Mouse (Mus musculus) midbrain, embryonic 10.5 days (tissue): Measurements from ENCODE around the gene Fkbp10. TPM values are rescaled to one million over a fixed set of nuclear protein-coding genes. Genes with fewer than 3 reads are reported as not detected.

ENCODE experiments used
- DNase-seq: peaks from one replicate; pipeline ENCODE4 v3.0.0-alpha.2; 2017; ENCODE audit warnings: low spot score
- H3K27ac ChIP-seq: fragments of 300-500 bp; sonication (generic); replicated peaks from 2 replicates; pipeline ENCODE4 v1.5.1; 2016; ENCODE audit warnings: mild to moderate bottlenecking
- H3K27me3 ChIP-seq: fragments of 300-500 bp; sonication (generic); 2 replicates; pipeline ENCODE4 v1.6.1; 2016; ENCODE audit warnings: low read depth, mild to moderate bottlenecking; ENCODE audit not compliant: poor library complexity, severe bottlenecking
- H3K36me3 ChIP-seq: fragments of 300-500 bp; sonication (generic); 2 replicates; pipeline ENCODE4 v1.6.1; 2016; ENCODE audit warnings: mild to moderate bottlenecking, moderate library complexity
- H3K4me1 ChIP-seq: fragments of 300-500 bp; sonication (generic); 2 replicates; pipeline ENCODE4 v1.6.1; 2016
- H3K4me3 ChIP-seq: fragments of 300-500 bp; sonication (generic); 2 replicates; pipeline ENCODE4 v1.5.1; 2016; ENCODE audit warnings: mild to moderate bottlenecking, moderate library complexity
- H3K9me3 ChIP-seq: fragments of 300-500 bp; sonication (generic); replicated peaks from 2 replicates; pipeline ENCODE4 v1.6.1; 2016; ENCODE audit warnings: mild to moderate bottlenecking
- WGBS: fragments of 180-500 bp; shearing (Covaris S2); methylation state at CpG from one replicate; pipeline ENCODE4 v1.1.7; 2016; 5-methylcytosine and 5-hydroxymethylcytosine counted together
- polyA plus RNA-seq: library from polyadenylated mRNA; unstranded; fragments of >200 nt; fragmentation: Nextera tagmentation; extraction: Ambion mirVana; gene quantifications from 2 replicates; pipeline ENCODE4 v1.2.1, GENCODE M21; 2016

The Fkbp10 gene
- polyA plus RNA-seq, 1 experiment from 2014 or later: 44.6 TPM

DNA sequence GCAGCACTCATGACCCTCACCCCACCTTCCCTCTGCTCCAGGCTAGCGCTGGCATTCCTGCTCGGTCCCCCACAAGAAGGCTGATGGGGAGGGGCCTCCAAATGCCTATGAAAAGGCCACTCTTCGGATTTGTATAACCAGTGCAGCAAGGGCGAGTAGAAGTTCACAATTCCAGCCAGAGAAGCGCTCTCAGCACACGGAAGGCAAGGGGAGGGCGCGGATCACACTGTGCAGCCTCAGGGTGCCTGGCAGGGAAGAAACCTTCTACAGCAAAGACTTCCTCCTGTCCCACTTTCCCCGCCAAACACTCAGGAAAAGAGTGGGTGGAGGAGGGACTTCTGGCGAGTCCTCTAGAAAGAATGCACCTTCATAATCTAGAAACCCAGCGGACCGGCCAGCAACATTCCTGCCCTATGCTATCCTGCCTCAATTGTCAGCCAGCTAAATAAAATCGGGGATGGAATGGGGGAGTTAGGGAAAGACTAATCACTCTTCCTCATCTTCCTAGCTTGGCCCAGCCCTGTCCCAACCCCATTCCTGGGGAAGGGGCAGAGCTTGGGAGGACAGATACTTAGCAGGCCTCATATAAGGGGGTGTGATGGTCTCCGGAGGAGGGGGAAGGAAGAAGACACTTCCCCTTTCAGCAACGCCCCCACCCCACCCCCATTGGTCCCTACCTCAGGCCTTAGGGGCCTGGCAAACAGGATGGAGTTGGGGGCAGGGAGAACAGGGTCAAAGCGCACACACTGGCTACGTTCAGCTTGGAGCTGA lies 19.5 kb upstream of the Fkbp10 start:
- 30% methylated on average over 17 of the region's 17 CpGs for WGBS
- Histone ChIP-seq H3K36me3 (no peaks in the 10 kb centered on the region), H3K27me3 (peaks cover 47% of the 10 kb centered on the region), H3K9me3 (no peaks in the 10 kb centered on the region), H3K27ac (no peak overlapping the region; the same call in 1 of the 2 replicates), H3K4me3 (peak overlapping the region; percentile 61), H3K4me1 (peaks cover 44% of the 10 kb centered on the region)
- DNase-seq: no peak

- DNase-seq: no peak
Observed at GRCm38 (mm10) chr11:100396886-100397599, 18.5 kb upstream of the Fkbp10 start.

DNA sequence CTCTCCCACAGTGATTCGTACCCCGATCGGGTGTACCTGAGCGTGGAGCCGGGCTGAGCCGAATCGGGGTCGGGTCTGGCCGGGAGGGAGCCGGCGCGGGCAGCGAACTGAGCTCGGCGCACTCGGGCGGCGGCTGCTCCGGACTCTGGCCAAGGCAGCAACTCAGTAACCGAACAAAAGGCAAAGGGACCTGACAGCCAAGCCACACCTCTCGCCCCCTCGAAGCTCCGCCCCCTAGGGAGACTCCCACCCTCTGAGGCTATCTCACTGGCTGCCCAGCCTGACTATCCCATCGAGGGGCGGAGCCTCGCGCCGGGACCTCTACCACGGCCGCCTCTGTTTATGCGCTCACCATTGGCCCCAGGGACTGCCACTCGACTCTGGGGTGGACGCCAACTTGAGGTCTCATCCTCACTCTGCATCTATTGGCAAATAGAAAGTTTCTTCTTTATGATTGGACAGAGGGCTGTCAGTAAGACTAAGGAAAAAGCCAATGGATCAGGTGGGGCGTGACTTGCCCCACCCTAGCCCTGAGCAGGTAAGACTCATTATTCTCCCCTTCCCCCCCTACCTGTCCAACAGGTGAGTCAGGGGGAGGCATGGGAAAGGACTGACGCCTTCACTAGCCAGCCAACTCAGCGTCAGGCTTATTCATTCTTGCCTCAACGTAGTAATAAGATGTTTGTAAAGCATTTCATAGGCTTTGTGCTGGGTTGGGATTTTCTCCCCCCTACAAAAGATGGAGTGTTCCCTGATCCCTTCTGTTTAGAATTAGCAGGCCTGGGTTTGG lies 17.7 kb upstream of the Fkbp10 start, which contains the start of gene Jup:
Jup (minus strand) TSS at position 164 of the 790 bp plus-strand sequence.
- DNase-seq: peak; percentile 98
- WGBS: under 1% methylated on average over 37 of the region's 37 CpGs
- peaks cover 35% of the 10 kb centered on the region for H3K4me1 ChIP-seq
- H3K4me3 ChIP-seq: peak within 1 kb of the TSS; percentile 61
- H3K27me3 ChIP-seq: peaks cover 47% of the 10 kb centered on the region
- H3K36me3 ChIP-seq: no peaks in the 10 kb centered on the region
- no peaks in the 10 kb centered on the region for H3K9me3 ChIP-seq
- peak within 1 kb of the TSS; percentile 81 for H3K27ac ChIP-seq

More at GRCm38 (mm10) chr11:100396886-100397599, 18.5 kb upstream of the Fkbp10 start:
- peak overlapping the region; percentile 81 for H3K27ac ChIP-seq
- H3K9me3 ChIP-seq: no peaks in the 10 kb centered on the region
- H3K36me3 ChIP-seq: no peaks in the 10 kb centered on the region
- WGBS: 3% methylated on average over 40 of the region's 42 CpGs
- H3K4me3 ChIP-seq: peak overlapping the region; percentile 61
- H3K4me1 ChIP-seq: peaks cover 36% of the 10 kb centered on the region
- H3K27me3 ChIP-seq: peaks cover 47% of the 10 kb centered on the region

DNA sequence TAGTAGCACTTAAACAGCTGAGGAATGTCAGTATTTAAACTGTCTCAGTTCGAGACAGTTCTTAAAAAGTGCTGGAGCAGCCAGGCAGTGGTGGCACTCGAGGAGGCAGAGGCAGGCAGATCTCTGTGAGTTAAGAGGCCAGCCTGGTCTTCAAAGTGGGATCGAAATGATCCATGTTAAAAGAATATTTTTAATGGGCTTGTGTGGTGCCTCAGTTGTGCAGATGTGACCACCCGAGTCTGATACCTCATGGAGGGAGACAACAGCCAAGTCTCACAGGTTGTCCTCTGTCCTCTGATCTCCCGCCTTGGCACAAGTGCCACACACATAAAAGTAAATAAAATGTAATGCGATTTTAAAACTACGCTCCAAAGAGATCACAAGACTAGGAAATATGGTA lies 17.0 kb upstream of the Fkbp10 start:
- no peak for DNase-seq
- Histone ChIP-seq H3K4me3 (no peak overlapping the region), H3K27ac (no peak overlapping the region), H3K27me3 (peaks cover 44% of the 10 kb centered on the region), H3K4me1 (peaks cover 41% of the 10 kb centered on the region), H3K9me3 (no peaks in the 10 kb centered on the region), H3K36me3 (no peaks in the 10 kb centered on the region)
- 92% methylated on average over 7 of the region's 7 CpGs for WGBS

DNA sequence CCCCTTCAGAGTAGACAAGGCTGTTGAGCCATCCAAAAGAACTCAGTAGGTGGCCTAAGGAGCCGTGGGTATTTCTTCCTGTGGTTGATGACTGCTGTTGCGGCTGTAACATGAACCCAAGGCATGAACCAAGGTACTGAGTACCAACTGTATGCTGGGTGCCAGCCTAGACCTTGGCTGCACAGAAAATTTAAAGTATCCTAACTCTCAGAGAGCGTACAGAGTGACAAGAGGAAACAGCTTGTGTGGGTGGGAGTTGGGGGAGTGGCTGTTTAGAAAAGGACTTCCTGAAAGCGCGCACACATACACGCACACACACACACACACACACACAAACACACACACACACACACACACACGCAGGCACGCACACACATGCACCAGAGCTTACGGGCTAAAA lies 16.2 kb upstream of the Fkbp10 start:
- 82% methylated on average over 9 of the region's 9 CpGs for WGBS
- Histone ChIP-seq H3K27me3 (peaks cover 36% of the 10 kb centered on the region), H3K4me3 (no peak overlapping the region), H3K27ac (no peak overlapping the region), H3K9me3 (no peaks in the 10 kb centered on the region), H3K4me1 (peaks cover 44% of the 10 kb centered on the region), H3K36me3 (no peaks in the 10 kb centered on the region)
- DNase-seq: no peak

DNA sequence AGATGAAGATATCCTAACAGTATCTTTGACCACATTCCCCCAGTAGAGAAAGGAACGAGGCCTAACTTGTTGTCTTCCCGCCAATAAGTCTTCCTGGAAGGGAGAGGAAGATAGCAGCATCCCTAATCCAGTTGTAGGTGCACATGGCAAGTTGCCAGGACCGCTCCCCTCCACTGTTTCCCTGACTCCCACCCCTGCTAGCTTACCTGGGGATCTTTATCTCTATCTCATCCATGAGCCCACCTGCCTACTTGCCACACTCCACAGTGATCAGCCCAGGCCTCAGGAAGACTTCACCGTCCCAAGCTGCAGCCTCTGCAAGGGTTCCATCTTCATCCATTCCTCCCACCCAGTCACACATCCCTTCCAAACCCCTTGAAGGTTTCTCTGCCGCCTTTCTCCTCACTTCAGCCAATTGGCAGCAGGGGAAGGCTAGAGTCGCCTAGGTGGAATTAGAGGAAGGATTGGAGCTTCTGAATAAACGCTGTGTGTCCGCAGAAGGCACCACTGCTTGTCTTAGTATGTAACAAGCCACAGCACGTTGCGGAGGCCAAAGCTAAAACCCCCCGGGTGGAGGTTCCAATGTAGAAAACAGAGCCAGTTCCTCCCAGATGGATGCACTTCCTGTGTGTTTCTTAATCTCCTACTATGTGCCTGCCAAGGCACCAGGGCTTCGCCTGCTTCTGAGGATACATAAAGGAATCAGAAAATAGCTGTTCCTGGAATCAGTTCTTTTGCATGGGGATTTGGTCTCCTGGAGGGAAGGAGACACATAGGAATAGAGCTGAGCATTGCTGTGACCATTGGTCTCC lies 15.6 kb upstream of the Fkbp10 start:
- no peak overlapping the region for H3K27ac ChIP-seq
- no peak for DNase-seq
- H3K4me1 ChIP-seq: peaks cover 44% of the 10 kb centered on the region
- H3K36me3 ChIP-seq: no peaks in the 10 kb centered on the region
- H3K27me3 ChIP-seq: peaks cover 30% of the 10 kb centered on the region
- no peaks in the 10 kb centered on the region for H3K9me3 ChIP-seq
- no peak overlapping the region for H3K4me3 ChIP-seq
- WGBS: 78% methylated on average over 12 of the region's 12 CpGs

DNA sequence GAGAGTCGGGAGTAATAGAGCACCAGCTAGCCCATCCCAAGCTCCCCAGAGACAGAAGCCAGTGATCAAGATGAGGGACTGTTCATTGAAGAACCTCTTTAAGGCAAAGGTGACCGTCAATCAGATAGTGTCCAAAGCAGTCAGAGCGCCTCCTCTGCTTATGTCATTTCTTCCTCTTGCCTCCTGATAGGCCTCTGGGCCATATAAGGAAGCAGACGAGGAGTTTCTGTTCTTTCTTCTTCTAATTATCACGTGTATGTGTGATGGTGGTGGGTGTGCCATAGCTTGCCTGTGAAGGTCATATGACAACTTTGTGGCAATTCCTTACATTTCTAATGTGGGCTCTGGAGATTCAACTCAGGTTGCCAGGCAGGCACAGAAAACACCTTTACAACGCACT lies 14.7 kb upstream of the Fkbp10 start:
- H3K36me3 ChIP-seq: no peaks in the 10 kb centered on the region
- no peak overlapping the region for H3K4me3 ChIP-seq
- 86% methylated on average over 6 of the region's 6 CpGs for WGBS
- DNase-seq: no peak
- no peaks in the 10 kb centered on the region for H3K9me3 ChIP-seq
- peaks cover 21% of the 10 kb centered on the region for H3K27me3 ChIP-seq
- H3K4me1 ChIP-seq: peaks cover 37% of the 10 kb centered on the region
- no peak overlapping the region for H3K27ac ChIP-seq

- H3K36me3 ChIP-seq: no peaks in the 10 kb centered on the region
- no peak for DNase-seq
- H3K27me3 ChIP-seq: peaks cover 7% of the 10 kb centered on the region
- no peak overlapping the region for H3K4me3 ChIP-seq
- peaks cover 23% of the 10 kb centered on the region for H3K4me1 ChIP-seq
- H3K27ac ChIP-seq: no peak overlapping the region
- H3K9me3 ChIP-seq: no peaks in the 10 kb centered on the region
- WGBS: 48% methylated on average over 6 of the region's 6 CpGs
Observed at GRCm38 (mm10) chr11:100402240-100402639, 13.3 kb upstream of the Fkbp10 start.

- H3K9me3 ChIP-seq: no peaks in the 10 kb centered on the region
- H3K4me1 ChIP-seq: peaks cover 19% of the 10 kb centered on the region
- no peak overlapping the region for H3K27ac ChIP-seq
- H3K4me3 ChIP-seq: no peak overlapping the region
- H3K36me3 ChIP-seq: no peaks in the 10 kb centered on the region
- H3K27me3 ChIP-seq: 0 out of 2 replicates have a peak, but pooled peaks cover 4% of the 10 kb centered on the region
- WGBS: 69% methylated on average over 2 of the region's 2 CpGs
- DNase-seq: no peak
Observed at GRCm38 (mm10) chr11:100402682-100403081, 12.8 kb upstream of the Fkbp10 start.

DNA sequence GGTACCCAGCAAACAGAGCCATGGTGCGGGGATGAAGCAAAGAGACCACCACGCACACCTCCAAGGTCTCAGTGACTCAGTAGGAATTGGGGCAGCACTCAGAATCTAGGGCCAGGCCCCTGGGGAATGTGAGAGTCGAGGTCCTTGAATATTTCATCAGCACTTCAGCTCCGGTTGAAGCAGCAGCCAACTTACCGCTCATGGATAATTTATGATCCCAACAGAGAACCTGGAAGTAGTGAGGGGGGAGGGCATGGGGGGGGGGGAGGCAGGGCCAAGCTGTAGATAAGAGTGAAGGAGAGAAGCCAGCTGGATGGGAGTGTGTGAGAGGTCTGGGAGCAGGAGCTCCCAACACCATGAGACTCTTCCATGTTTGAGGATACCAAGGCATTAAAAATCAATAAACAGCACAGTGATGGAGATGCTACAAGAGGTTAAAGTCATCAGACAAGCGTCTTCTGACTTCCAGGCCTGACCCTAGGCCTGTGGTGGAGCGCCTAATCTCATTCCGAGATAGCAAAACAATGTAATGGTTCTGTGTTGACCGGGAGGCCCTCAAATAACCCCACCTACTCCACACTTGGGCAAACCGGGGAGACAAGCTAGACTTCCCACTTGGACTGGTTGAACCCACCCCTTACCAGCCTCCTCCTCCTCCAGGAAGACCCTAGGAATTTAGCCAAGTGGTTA lies 11.9 kb upstream of the Fkbp10 start:
- no peak for DNase-seq
- Histone ChIP-seq H3K36me3 (no peaks in the 10 kb centered on the region), H3K4me3 (no peak overlapping the region), H3K4me1 (peaks cover 19% of the 10 kb centered on the region), H3K27me3 (0 out of 2 replicates have a peak, but pooled peaks cover 4% of the 10 kb centered on the region), H3K27ac (no peak overlapping the region), H3K9me3 (no peaks in the 10 kb centered on the region)
- WGBS: 83% methylated on average over 10 of the region's 10 CpGs

DNA sequence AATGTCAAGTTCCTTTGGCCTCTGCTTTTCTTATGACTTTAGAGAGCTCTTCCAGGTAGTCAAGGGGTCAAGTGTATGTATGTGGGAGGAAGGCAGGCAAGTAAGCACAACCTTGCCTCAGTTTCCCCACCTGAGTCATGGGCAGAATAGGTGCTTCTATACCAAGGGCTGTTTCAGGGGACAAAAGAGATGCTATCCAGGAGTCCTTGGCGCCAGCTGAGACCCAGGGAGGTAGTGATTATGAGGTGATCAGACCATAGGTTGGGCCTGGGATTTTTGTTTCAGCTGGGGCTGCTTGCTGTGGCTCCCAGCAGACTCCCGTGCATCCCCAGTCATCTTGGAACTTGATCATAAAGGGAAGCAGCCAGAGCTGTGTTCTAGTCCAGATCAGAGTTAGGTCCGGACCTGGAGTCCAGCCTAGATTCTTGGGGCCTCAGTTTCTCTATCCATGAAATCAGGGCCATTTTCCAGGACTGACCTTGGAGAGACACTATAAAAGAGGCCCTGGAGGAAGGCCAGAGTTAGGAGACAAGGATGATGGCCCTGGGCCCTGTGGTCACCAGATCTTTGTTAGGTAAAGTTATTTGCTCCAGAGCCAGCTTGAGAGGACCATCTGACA lies 10.9 kb upstream of the Fkbp10 start:
- Histone ChIP-seq H3K4me1 (peaks cover 19% of the 10 kb centered on the region), H3K4me3 (no peak overlapping the region), H3K36me3 (peaks cover 8% of the 10 kb centered on the region), H3K27ac (no peak overlapping the region), H3K9me3 (no peaks in the 10 kb centered on the region), H3K27me3 (0 out of 2 replicates have a peak, but pooled peaks cover 4% of the 10 kb centered on the region)
- no peak for DNase-seq
- WGBS: 82% methylated on average over 3 of the region's 3 CpGs
